Mouse (Mus musculus): ENCODE data around the gene Fam186a. TPM values are rescaled to one million over a fixed set of nuclear protein-coding genes. Genes with fewer than 3 reads are reported as not detected.
A peak's percentile ranks its signal among the peaks of the same experiment; 100 is the strongest.
"Not testable (repeated sequence)": the region's sequence is repeated elsewhere in the genome, so short reads cannot be mapped to it uniquely, and the experiment has no call there.

The Fam186a gene
- polyA plus RNA-seq (2011; ENCODE audit: insufficient read length, low read depth, missing spikeins), result not detected in 2 replicates

GRCm38 (mm10) chr15:99966961-99967360 is at the start of gene Fam186a:
Gene Fam186a, minus strand, starts transcription at chr15:99967061.
- H3K4me3 ChIP-seq (ENCODE audit: insufficient read depth, low read length), result no peak within 1 kb of the TSS
- no peak within 1 kb of the TSS for H3K27ac ChIP-seq (ENCODE audit: insufficient read depth, low read length)
- no peak for TF ChIP-seq POLR2A (IDR thresholded peaks at IDR 0.05; ENCODE audit: low read depth, low read length)
- TF ChIP-seq CTCF (IDR thresholded peaks at IDR 0.05; ENCODE audit: borderline replicate concordance, insufficient read depth, low read length), result no peak
- H3K4me1 ChIP-seq (ENCODE audit: control insufficient read depth, insufficient read depth, low read length), result no peaks in the 10 kb centered on the region

- no peaks in the 10 kb centered on the region for H3K4me1 ChIP-seq (ENCODE audit: control insufficient read depth, insufficient read depth, low read length)
- no peak overlapping the region for H3K4me3 ChIP-seq (ENCODE audit: insufficient read depth, low read length)
- no peak for TF ChIP-seq POLR2A (IDR thresholded peaks at IDR 0.05; ENCODE audit: low read depth, low read length)
- H3K27ac ChIP-seq (ENCODE audit: insufficient read depth, low read length), result no peak overlapping the region
These were observed 39.3 kb upstream of the Fam186a start for GRCm38 (mm10) chr15:100006180-100006579.

GRCm38 (mm10) chr15:100004677-100005273 is 37.9 kb upstream of the Fam186a start:
- no peak for TF ChIP-seq CTCF (IDR thresholded peaks at IDR 0.05; ENCODE audit: borderline replicate concordance, insufficient read depth, low read length)
- no peak for TF ChIP-seq POLR2A (IDR thresholded peaks at IDR 0.05; ENCODE audit: low read depth, low read length)
- Histone ChIP-seq H3K4me1 (ENCODE audit: control insufficient read depth, insufficient read depth, low read length) (no peaks in the 10 kb centered on the region), H3K4me3 (ENCODE audit: insufficient read depth, low read length) (no peak overlapping the region), H3K27ac (ENCODE audit: insufficient read depth, low read length) (no peak overlapping the region)

GRCm38 (mm10) chr15:99999390-99999789 is 32.5 kb upstream of the Fam186a start:
- TF ChIP-seq CTCF (IDR thresholded peaks at IDR 0.05; ENCODE audit: borderline replicate concordance, insufficient read depth, low read length), result no peak
- no peak for TF ChIP-seq POLR2A (IDR thresholded peaks at IDR 0.05; ENCODE audit: low read depth, low read length)
- Histone ChIP-seq H3K27ac (ENCODE audit: insufficient read depth, low read length) (no peak overlapping the region), H3K4me1 (ENCODE audit: control insufficient read depth, insufficient read depth, low read length) (no peaks in the 10 kb centered on the region), H3K4me3 (ENCODE audit: insufficient read depth, low read length) (no peak overlapping the region)

- no peak for TF ChIP-seq POLR2A (IDR thresholded peaks at IDR 0.05; ENCODE audit: low read depth, low read length)
- TF ChIP-seq CTCF (IDR thresholded peaks at IDR 0.05; ENCODE audit: borderline replicate concordance, insufficient read depth, low read length), result no peak
- no peak overlapping the region for H3K27ac ChIP-seq (ENCODE audit: insufficient read depth, low read length)
- H3K4me1 ChIP-seq (ENCODE audit: control insufficient read depth, insufficient read depth, low read length), result no peaks in the 10 kb centered on the region
- no peak overlapping the region for H3K4me3 ChIP-seq (ENCODE audit: insufficient read depth, low read length)
These were observed 30.4 kb upstream of the Fam186a start for GRCm38 (mm10) chr15:99997114-99997804.

GRCm38 (mm10) chr15:99993100-99993499 is 26.2 kb upstream of the Fam186a start:
- H3K27ac ChIP-seq (ENCODE audit: insufficient read depth, low read length), result no peak overlapping the region
- TF ChIP-seq POLR2A (IDR thresholded peaks at IDR 0.05; ENCODE audit: low read depth, low read length) (no peak), CTCF (IDR thresholded peaks at IDR 0.05; ENCODE audit: borderline replicate concordance, insufficient read depth, low read length) (no peak)
- H3K4me1 ChIP-seq (ENCODE audit: control insufficient read depth, insufficient read depth, low read length), result no peaks in the 10 kb centered on the region
- H3K4me3 ChIP-seq (ENCODE audit: insufficient read depth, low read length), result no peak overlapping the region

- no peaks in the 10 kb centered on the region; the same call in 1 of the 2 replicates for H3K4me1 ChIP-seq (ENCODE audit: control insufficient read depth, insufficient read depth, low read length)
- no peak overlapping the region for H3K27ac ChIP-seq (ENCODE audit: insufficient read depth, low read length)
- TF ChIP-seq POLR2A (IDR thresholded peaks at IDR 0.05; ENCODE audit: low read depth, low read length) (no peak), CTCF (IDR thresholded peaks at IDR 0.05; ENCODE audit: borderline replicate concordance, insufficient read depth, low read length) (no peak)
- no peak overlapping the region for H3K4me3 ChIP-seq (ENCODE audit: insufficient read depth, low read length)
These were observed 12.9 kb upstream of the Fam186a start for GRCm38 (mm10) chr15:99979715-99980114.

GRCm38 (mm10) chr15:99979266-99979665 is 12.4 kb upstream of the Fam186a start:
- Histone ChIP-seq H3K4me3 (ENCODE audit: insufficient read depth, low read length) (no peak overlapping the region), H3K27ac (ENCODE audit: insufficient read depth, low read length) (no peak overlapping the region), H3K4me1 (ENCODE audit: control insufficient read depth, insufficient read depth, low read length) (no peaks in the 10 kb centered on the region; the same call in 1 of the 2 replicates)
- no peak for TF ChIP-seq CTCF (IDR thresholded peaks at IDR 0.05; ENCODE audit: borderline replicate concordance, insufficient read depth, low read length)
- no peak for TF ChIP-seq POLR2A (IDR thresholded peaks at IDR 0.05; ENCODE audit: low read depth, low read length)

- not testable (repeated sequence) for H3K27ac ChIP-seq (ENCODE audit: insufficient read depth, low read length); H3K4me3 ChIP-seq (ENCODE audit: insufficient read depth, low read length); H3K4me1 ChIP-seq (ENCODE audit: control insufficient read depth, insufficient read depth, low read length)
These were observed 9.3 kb upstream of the Fam186a start for GRCm38 (mm10) chr15:99976121-99976520.

- H3K4me3 ChIP-seq (ENCODE audit: insufficient read depth, low read length), result peak overlapping the region; percentile 26
- TF ChIP-seq POLR2A (IDR thresholded peaks at IDR 0.05; ENCODE audit: low read depth, low read length) (no peak), CTCF (IDR thresholded peaks at IDR 0.05; ENCODE audit: borderline replicate concordance, insufficient read depth, low read length) (no peak)
- no peaks in the 10 kb centered on the region; the same call in 1 of the 2 replicates for H3K4me1 ChIP-seq (ENCODE audit: control insufficient read depth, insufficient read depth, low read length)
- H3K27ac ChIP-seq (ENCODE audit: insufficient read depth, low read length), result no peak overlapping the region
These were observed 7.8 kb upstream of the Fam186a start for GRCm38 (mm10) chr15:99974476-99975220.
